Mouse (Mus musculus) small intestine, adult 2 months (tissue): ENCODE measurements at regions not wholly inside any gene's neighbourhood (a gene's known extent, or its start where the extent isn't known, plus 50 kb on each side); places are given as distances from the start of the nearest gene placed in this dataset.

Experiments used
- CTCF ChIP-seq: fragments of 200-500 bp; IDR thresholded peaks from 2 replicates; pipeline ENCODE4 v1.5.1; 2012; ENCODE audit warnings: low read depth, mild to moderate bottlenecking, control low read depth, inconsistent platforms, low read length, moderate library complexity, mixed read lengths; ENCODE audit not compliant: insufficient replicate concordance, insufficient read length; ENCODE audit errors: extremely low read depth
- POLR2A ChIP-seq: fragments of 200-500 bp; IDR thresholded peaks from 2 replicates; pipeline ENCODE4 v1.6.1; 2012; ENCODE audit warnings: low read depth, mild to moderate bottlenecking, control low read depth, inconsistent platforms, low read length, moderate library complexity

GRCm38 (mm10) chr6:143635043-143635442, 468.0 kb downstream of the Etnk1 start:
- TF ChIP-seq POLR2A (no peak), CTCF (no peak)
